Mouse (Mus musculus) urinary bladder, postnatal 10 days (tissue): Measurements from ENCODE around the gene Rnf145.
"Not testable (repeated sequence)": the region's sequence is repeated elsewhere in the genome, so short reads cannot be mapped to it uniquely, and the experiment has no call there.

Experiments
- DNase-seq: peaks from one replicate; pipeline ENCODE4 v3.0.0; 2022; ENCODE audit warnings: low spot score

Gene Rnf145

DNA sequence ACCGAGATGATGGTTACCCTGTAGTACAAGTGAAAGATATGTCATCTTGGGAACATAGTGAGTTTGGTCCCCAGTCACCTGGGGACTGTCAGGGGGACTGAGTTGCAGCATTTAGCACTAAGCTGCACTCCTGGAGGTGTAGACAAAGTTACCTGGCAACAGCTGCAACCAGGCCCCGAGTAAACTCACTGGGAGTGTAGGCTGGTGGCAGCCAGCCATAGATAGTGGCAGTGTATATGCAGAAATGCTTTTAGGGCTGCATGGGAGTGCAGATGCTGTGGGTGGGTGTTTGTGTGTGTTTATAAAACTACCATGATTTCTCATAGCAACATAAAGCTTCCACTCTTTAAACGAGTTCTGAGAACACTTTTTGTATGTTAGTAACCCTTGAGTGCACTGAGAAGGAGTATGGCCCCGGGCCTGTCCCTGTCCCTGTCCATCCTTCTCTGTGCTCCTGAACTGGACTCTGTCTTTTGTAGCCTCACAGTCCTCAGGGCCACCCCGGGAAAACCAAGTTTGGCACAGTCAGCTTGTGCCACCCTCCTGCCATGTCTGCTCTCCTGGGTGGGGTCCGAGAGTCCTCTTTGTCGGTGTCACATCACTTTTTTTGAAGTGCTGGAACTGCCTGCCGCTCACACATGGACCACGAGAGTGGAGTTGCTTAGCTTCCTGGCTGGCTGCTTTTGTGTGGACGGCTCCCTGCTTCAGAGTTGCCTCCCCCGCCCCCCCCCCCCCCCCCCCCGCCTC is 43.8 kb downstream of the Rnf145 start:
- no peak for DNase-seq

DNA sequence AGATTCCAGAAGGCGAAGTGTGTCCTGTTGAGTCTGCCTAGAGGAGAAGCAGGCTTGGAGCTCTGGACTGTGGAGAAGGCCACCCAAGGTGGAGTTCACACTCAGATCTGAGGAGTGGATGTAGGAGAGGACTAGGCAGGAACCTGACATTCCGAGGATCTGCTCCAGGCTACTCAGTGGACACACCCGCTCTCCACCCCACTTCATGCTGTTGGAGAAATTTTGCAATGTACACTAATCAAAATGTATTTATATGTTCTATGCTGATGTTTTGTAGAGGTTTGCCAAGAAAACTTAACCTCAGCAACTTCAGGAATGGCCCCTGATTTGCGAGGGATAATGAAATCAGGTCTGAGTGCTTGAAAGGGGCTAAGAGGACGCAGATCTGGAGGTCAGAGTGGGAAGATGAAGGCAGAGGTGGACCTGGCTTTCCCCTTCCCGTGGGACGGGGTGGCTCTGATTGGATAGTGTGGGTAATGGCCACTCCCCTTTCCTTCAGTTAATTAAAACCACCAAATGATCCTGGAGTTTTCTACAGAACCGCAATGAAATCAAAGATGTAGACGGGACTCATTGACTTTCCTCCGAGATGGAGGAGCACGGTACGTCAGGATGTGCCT is 45.6 kb downstream of the Rnf145 start:
- no peak for DNase-seq

- no peak for DNase-seq
Observed at GRCm38 (mm10) chr11:44564940-44565339, 46.2 kb downstream of the Rnf145 start.

DNA sequence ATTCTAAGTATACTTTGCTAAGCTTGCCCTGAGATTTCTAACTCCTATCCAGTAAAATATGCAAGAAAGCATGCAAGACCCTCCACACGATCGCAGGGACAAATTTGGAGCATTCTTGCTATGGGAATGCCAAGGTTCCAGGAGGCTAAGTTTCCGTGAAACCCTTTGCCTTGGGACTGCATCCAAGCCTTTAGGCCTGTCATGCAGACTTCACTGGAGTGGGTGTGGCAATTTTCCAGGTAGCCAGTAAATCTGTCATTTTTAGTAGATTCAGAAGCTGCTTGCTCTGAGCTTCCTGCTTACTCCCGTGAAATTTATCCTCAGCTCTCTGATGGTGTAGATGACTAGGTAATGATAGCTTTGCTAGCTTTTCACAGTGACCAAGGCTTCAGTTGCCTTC is 51.6 kb downstream of the Rnf145 start:
- not testable (repeated sequence) for DNase-seq

DNA sequence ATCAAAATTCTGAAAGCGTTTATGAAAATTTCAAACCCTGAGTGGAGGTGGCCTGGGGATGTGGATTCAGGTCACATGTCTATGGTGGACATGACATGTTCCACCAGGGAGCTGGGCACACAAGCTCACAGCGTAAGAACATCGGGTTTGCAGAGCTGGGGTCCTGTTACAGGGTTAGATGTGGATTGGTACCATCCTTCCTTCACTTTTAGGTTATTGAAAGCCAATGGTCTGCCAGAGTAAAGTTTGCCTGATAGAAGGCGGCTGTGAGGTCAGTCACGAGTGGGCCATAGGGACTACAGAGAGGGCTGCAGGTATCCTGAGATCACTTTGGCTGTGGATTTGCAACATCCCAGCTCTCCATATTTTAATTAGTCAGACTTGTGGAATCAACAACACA is 54.0 kb downstream of the Rnf145 start:
- DNase-seq, result no peak

GRCm38 (mm10) chr11:44573396-44573795 is 54.6 kb downstream of the Rnf145 start:
- no peak for DNase-seq

DNA sequence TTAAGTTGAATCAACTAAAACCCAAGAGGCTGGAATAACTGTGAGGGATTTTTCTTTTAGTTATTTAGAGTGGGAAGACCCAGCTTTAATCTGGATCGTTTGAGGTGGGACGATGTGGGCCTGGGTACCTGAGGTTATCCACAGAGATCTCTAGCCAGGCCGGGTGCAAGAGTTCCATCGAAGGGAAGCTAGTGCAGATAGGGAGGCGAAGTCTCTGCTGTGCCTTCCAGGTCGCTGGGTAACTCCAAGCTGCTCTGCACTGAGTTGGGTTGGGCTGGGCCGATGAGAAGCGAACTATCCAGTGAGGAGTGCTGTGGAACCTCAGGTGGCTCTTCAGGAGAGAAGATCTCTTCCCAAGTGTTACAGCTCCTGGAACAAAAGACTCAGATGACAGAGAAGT is 55.6 kb downstream of the Rnf145 start:
- DNase-seq, result no peak

DNA sequence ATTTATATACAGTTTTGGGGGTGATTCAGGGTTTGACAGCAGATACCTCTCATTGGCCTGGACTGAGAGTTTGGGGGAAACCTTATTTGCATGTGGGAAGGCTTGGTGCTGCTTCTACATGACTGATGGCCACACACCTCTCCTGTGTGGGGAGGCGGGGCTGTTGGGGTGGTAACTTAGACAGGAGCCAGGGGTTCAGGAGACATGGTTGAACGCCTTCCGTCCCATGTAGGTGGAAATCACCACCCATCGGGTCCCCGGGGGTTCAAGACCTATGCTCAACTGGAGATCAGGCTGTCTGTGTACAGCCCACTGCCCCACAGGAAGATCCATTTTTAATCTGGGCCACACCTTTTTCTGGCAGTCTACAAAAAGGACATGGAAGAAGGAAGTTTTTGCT is 56.1 kb downstream of the Rnf145 start:
- no peak for DNase-seq

GRCm38 (mm10) chr11:44577911-44578310 is 59.1 kb downstream of the Rnf145 start:
- no peak for DNase-seq

- no peak for DNase-seq
Observed at GRCm38 (mm10) chr11:44581277-44581683, 62.5 kb downstream of the Rnf145 start.

GRCm38 (mm10) chr11:44586047-44586696 is 67.4 kb downstream of the Rnf145 start:
- DNase-seq, result no peak

- no peak for DNase-seq
Observed at GRCm38 (mm10) chr11:44593016-44593415, 74.3 kb downstream of the Rnf145 start.

GRCm38 (mm10) chr11:44594768-44595167 is 76.0 kb downstream of the Rnf145 start:
- DNase-seq, result no peak

DNA sequence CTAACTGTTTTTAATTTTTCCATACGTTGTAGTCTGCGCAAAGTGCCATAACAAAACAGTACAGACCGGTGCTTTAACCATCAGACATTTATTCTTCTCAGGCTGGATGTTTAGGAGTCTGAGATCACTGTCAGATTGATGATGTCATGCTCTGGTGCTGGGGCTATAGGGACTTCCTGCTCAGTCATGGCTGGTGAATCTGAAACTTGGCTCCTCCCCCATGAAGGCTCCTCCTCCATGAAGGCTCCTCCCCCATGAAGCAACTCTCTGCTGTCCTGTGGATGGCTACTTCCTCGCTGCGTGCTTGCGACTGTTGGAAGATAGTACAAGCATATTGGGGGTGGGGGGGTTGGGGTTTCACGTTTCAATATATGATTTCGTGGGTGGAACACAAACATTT is 88.1 kb downstream of the Rnf145 start:
- no peak for DNase-seq

DNA sequence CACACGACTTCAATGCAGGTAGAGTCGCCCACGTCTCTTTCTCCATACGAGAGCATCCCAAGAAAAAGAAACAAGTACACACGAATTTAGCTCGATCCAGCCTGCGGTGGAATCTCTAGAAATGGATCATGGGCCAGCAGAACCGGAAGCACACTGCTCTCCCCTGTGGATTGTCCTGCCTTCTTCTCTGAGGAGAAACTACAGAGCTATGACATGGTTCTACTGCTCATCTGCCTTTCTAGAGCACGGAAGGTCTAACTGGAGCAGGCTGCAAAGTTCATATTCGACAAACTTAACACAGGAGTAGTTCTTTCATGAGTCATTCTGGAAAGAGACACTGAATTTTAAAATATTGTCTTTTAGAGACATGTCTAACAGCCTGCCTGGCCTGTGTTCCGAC is 89.9 kb downstream of the Rnf145 start:
- DNase-seq, result no peak

DNA sequence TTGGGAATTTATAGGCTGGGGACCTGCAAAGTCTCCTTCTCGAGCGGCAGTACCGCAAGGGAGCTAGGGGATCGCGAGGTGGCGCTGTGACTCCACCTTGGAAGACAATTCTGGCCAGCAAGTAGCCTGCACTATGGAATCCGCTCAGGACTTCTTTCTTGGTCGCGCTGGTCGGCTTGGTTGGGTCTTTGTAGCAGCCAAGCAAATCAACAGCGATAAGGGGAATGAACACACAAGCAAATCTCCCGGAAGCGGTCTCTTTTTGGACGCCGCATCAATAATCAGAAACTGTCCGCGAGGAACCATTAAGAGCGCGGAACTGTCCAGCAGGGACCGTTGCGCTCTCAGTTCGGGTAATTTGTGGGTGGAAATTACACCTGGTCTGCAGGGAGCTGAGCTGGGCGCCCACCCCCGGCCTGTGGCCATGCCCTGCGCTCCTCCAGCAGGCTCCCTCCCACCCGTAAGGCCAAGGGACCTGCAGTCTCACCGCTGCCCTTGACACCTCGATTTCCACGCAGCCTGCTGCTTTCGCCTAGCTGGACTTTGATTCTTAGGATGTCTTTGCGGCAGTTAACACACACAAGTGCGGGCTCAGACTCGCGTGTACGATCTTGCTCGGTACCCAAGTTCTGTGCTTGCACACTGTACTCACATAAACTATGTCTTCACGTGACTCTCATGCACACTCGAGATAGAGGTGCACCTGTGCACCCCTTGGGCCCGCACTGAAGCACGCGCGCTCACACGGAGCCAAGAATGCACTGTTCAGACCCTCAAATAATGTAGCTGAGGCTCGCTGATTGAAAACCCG is 92.4 kb downstream of the Rnf145 start:
- DNase-seq, result peak; percentile 52

DNA sequence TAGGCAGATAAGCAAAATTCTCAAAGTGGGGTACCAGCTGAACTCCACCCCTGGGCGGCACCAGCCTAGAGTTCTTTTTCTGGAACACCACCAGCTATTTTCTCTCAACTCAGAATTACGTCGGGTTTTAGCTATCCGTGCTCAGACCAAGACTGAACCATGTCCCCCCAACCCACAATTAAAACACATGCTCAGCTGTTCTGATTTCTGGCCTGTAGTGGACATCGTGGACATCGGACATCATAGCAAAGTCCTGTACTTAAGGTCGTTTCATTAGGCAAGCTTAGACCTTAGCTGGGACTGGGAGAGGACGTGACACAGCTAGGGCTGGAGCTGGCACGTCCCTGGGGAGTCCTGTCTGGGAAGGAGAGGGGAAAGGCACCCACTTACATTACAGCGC is 93.4 kb downstream of the Rnf145 start:
- DNase-seq, result no peak

GRCm38 (mm10) chr11:44612681-44613410 is 94.1 kb downstream of the Rnf145 start:
- no peak for DNase-seq

DNA sequence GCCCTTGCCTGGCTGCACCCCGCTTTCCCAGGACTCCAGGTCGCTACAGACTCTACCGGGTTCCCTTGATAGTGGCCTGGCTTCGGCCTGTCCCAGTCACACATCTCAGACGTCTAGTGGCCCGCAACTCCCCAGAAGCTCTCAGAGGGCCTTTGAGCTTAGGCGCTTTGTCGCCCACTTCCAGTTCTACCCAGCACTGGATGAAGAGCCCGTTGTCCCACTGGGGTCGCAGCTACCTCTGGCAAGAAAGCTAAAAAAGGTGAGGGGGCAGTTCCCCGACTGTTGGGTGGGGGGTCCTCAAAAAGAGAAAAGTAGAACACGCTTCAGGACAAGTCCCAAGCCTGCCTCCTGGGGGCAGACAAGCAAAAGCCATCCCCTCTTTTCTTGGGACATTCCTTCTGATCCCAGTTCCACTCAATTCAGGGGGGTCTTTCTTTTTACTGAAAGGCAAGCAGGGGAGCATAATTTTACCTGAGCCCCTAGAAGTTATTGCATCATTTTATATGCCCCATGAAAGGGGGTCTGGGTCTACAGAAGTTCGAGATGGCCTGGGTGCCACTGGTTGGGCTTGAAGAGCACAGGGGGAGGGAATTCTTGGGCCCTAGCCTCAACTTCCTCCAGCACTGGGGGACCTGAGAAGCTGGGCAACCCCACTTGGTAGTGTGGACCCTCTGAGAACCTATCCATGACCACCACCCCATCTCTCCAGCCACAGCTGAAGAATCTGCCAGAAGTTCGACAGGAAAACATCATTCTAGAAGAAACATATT is 94.8 kb downstream of the Rnf145 start:
- no peak for DNase-seq
